Mouse (Mus musculus): ENCODE measurements around the gene Akain1.

- TF ChIP-seq EP300 (IDR thresholded peaks at IDR 0.05; ENCODE audit: low read depth) (no peak), CTCF (IDR thresholded peaks at IDR 0.05; ENCODE audit: low read depth) (no peak)
These were observed 33.3 kb downstream of the Akain1 start for GRCm38 (mm10) chr17:69472401-69472800.
